Mouse (Mus musculus) forebrain, embryonic 11.5 days (tissue): ENCODE measurements around the gene Klhl2. TPM values are rescaled to one million over a fixed set of nuclear protein-coding genes. Genes with fewer than 3 reads are reported as not detected.

Source experiments
- ATAC-seq: fragments of 200-750 bp; cut with Nextera tagmentation; replicated peaks from 2 replicates; pipeline ENCODE4 v1.8.0; 2017; ENCODE audit warnings: moderate TSS enrichment; ENCODE audit not compliant: low FRiP score
- DNase-seq: peaks from one replicate; pipeline ENCODE4 v3.0.0-alpha.2; 2017; ENCODE audit warnings: low spot score
- H3K27ac ChIP-seq: fragments of 300-500 bp; sonication (generic); 2 replicates; pipeline ENCODE4 v1.5.1; 2014; ENCODE audit warnings: low read depth, low read length
- H3K27me3 ChIP-seq: fragments of 300-500 bp; sonication (generic); 2 replicates; pipeline ENCODE4 v1.6.1; 2014; ENCODE audit warnings: mild to moderate bottlenecking, low read length, mixed read lengths; ENCODE audit not compliant: control insufficient read depth, insufficient read depth
- H3K36me3 ChIP-seq: fragments of 300-500 bp; sonication (generic); 2 replicates; pipeline ENCODE4 v1.6.1; 2014; ENCODE audit warnings: mild to moderate bottlenecking, low read length, moderate library complexity, mixed read lengths; ENCODE audit not compliant: control insufficient read depth, insufficient read depth
- H3K4me1 ChIP-seq: fragments of 300-500 bp; sonication (generic); replicated peaks from 2 replicates; pipeline ENCODE4 v1.6.1; 2014; ENCODE audit warnings: low read length, mixed read lengths; ENCODE audit not compliant: control insufficient read depth, insufficient read depth
- H3K4me2 ChIP-seq: fragments of 300-500 bp; sonication (generic); 2 replicates; pipeline ENCODE4 v1.6.1; 2014; ENCODE audit warnings: low read depth, mild to moderate bottlenecking, low read length, moderate library complexity, mixed read lengths; ENCODE audit not compliant: severe bottlenecking
- H3K4me3 ChIP-seq: fragments of 300-500 bp; sonication (generic); 2 replicates; pipeline ENCODE4 v1.5.1; 2014; ENCODE audit warnings: low read depth, low read length
- H3K9ac ChIP-seq: fragments of 300-500 bp; sonication (generic); 2 replicates; pipeline ENCODE4 v1.6.1; 2014; ENCODE audit warnings: low read length
- H3K9me3 ChIP-seq: fragments of 300-500 bp; sonication (generic); 2 replicates; pipeline ENCODE4 v1.6.1; 2016; ENCODE audit warnings: low read length, mixed read lengths; ENCODE audit not compliant: control insufficient read depth
- WGBS: fragments of 180-500 bp; shearing (Covaris S2); extraction: QIAGEN DNeasy Blood & Tissue Kit; methylation state at CpG from one replicate; pipeline ENCODE4 v1.1.7; 2014; 5-methylcytosine and 5-hydroxymethylcytosine counted together
- polyA plus RNA-seq: library from polyadenylated mRNA; unstranded; fragments of >200 nt; fragmentation: Nextera tagmentation; extraction: Ambion mirVana; gene quantifications from 2 replicates; pipeline ENCODE4 v1.2.1, GENCODE M21; 2014

Klhl2 gene
- polyA plus RNA-seq, 1 experiment from 2014 or later, result 22.6 TPM

DNA sequence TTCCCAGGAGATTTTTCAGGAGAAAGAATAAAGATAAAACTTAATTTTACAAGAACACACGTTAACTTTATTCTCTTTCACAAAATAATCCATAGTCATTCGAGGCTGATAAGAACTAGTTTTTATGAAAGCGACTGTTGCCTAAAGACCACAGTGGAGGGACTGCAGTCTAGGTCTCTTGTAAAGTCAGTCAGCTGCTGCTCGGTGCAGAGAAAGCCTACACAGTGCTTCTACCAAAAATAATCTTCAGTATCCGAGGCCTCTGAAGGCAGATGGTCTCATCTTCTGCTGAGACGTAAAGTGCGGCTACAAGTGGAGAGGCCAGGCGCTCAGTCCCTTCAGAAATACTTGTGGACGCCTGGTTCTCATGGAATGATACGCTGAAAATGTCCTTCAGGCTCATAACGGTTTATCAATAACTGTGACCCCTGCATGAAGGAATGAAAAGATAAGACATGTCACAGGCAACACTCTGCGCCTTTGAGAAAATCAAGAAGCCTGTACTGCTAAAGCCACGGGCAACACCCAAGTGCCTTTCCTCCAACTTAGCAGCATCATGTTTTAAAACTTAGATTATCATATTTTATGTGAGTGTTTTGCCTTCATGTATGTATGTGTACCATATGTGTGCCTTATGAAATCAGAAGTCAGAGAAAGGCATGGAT is 109.1 kb downstream of the Klhl2 start:
- Histone ChIP-seq H3K9me3 (no peaks in the 10 kb centered on the region), H3K4me2 (no peak overlapping the region), H3K27me3 (no peaks in the 10 kb centered on the region), H3K9ac (no peak overlapping the region), H3K27ac (no peak overlapping the region), H3K4me3 (no peak overlapping the region), H3K4me1 (no peaks in the 10 kb centered on the region), H3K36me3 (no peaks in the 10 kb centered on the region)
- DNase-seq (no peak), ATAC-seq (no peak)
- WGBS, result 91% methylated on average over 13 of the region's 13 CpGs

DNA sequence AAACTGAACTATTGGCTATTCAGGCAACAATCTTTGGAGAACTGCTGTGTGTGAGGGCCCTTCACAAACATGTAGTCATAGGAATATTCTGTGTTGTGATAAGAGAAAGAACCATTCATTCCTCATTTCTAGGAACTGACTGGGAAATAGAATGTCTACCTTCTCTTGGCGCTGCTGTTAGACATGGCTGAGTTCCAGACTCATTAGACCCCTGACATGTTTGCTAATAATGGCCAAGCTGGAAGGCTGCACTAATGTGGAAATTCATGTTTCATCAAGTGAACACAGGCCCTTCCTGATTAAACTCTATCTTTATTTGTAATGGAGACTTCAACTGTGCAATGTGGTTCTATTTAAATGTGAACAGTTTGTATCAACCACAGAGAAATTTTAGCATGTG is 110.9 kb downstream of the Klhl2 start:
- Histone ChIP-seq H3K36me3 (no peaks in the 10 kb centered on the region), H3K4me2 (no peak overlapping the region), H3K9me3 (no peaks in the 10 kb centered on the region), H3K9ac (no peak overlapping the region), H3K4me3 (no peak overlapping the region), H3K27me3 (no peaks in the 10 kb centered on the region), H3K27ac (no peak overlapping the region), H3K4me1 (no peaks in the 10 kb centered on the region)
- 96% methylated on average over 1 of the region's 1 CpGs for WGBS
- ATAC-seq (no peak), DNase-seq (no peak)

DNA sequence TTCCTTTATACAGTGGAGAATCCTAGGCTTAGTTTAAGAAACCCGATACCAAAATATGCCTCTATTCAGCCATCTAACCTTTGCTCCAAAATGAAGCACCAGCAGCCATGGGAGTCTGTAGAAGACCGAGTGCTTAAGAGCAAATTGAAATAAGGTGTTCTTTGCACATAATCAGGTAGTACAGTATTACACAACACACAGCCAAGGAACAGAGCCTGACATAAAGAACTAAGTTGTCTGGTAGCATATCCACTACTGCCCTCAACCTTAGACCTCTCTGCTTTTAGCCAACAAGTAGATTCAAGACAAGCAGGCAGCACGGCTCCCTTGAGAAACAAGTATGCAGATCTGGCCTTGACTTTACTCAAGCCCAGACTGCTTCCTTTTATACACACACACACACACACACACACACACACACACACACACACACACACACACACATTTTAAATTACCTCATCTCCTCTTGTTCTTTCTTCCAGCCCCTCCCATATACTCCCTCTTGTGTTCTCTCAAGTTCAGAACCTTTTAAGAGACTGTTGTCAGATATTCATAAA is 113.0 kb downstream of the Klhl2 start:
- Histone ChIP-seq H3K4me1 (0 out of 2 replicates have a peak, but pooled peaks cover 2% of the 10 kb centered on the region), H3K36me3 (no peaks in the 10 kb centered on the region), H3K27ac (no peak overlapping the region), H3K27me3 (no peaks in the 10 kb centered on the region), H3K4me3 (no peak overlapping the region), H3K9me3 (no peaks in the 10 kb centered on the region), H3K4me2 (no peak overlapping the region), H3K9ac (no peak overlapping the region)
- DNase-seq (no peak), ATAC-seq (no peak)
- WGBS, result 85% methylated on average over 3 of the region's 3 CpGs

DNA sequence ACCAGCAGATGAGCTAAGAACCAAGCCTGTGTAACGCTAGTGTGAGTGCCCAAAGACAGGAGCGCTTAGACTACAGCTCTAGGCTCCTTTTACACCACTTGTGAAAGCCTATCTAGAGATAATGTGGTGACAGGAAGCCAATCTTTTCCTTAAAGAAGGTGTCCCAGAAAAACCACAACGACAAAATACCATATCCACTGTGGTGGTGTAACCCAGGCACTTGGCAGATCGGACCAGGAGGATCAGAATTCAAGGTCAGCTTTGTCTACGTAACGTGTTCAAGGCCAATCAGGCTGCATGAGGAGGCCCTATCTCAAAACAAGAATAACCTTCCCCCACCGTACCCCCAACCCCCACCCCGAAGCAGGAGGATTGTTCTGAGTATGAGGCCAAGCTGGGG is 114.7 kb downstream of the Klhl2 start:
- H3K4me2 ChIP-seq, result no peak overlapping the region
- no peak for DNase-seq
- H3K9ac ChIP-seq, result no peak overlapping the region
- H3K27me3 ChIP-seq, result no peaks in the 10 kb centered on the region
- ATAC-seq, result no peak
- H3K9me3 ChIP-seq, result no peaks in the 10 kb centered on the region
- WGBS, result 92% methylated on average over 8 of the region's 8 CpGs
- H3K27ac ChIP-seq, result no peak overlapping the region
- H3K4me1 ChIP-seq, result 0 out of 2 replicates have a peak, but pooled peaks cover 2% of the 10 kb centered on the region
- H3K4me3 ChIP-seq, result no peak overlapping the region
- peaks cover 6% of the 10 kb centered on the region; the same call in 1 of the 2 replicates for H3K36me3 ChIP-seq

DNA sequence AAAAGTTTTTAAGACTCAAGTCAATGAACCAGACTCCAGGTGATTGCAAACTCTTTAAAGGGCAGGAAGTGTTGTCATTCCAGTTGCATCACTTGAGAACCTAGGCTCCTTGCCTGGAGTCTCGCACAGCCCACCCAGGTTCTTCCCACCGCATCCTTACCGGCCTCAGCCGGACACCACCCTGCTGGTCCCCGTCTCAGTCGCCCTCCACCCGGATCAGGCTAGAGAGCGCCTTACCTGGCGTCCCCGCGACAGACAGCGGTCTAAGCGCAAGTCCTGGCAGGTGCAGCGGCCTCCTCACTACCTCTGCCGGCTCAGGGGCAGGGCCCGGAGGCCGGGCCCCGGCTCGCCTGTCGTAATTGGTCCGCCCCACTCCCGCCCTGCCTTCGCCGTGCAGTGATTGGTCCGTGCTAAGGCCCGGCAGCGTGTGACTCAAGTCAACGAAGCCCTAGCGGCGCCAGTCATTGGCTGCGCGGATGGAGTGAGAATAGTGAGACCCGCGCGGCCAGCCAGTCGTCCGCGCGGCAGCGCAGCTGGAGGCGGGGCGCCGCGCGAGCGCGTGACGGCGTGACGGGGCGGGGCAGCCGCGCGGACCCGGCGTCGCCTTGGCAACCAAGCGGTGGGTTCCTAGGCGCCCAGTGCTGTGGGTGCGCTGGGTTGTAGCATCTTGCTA is 116.4 kb downstream of the Klhl2 start, which contains the start of gene Msmo1:
Gene Msmo1 (minus strand): TSS at position 522 of the 673 bp plus-strand sequence.
- H3K4me2 ChIP-seq, result peak within 1 kb of the TSS; percentile 76
- under 1% methylated on average over 60 of the region's 60 CpGs for WGBS
- H3K27me3 ChIP-seq, result no peaks in the 10 kb centered on the region
- 0 out of 2 replicates have a peak, but pooled peaks cover 2% of the 10 kb centered on the region for H3K4me1 ChIP-seq
- peak; percentile 97 for DNase-seq
- ATAC-seq, result peak; percentile 100
- H3K4me3 ChIP-seq, result peak within 1 kb of the TSS; percentile 78
- peak within 1 kb of the TSS; percentile 76 for H3K9ac ChIP-seq
- peak within 1 kb of the TSS; percentile 18; the same call in 1 of the 2 replicates for H3K27ac ChIP-seq
- peaks cover 8% of the 10 kb centered on the region; the same call in 1 of the 2 replicates for H3K36me3 ChIP-seq
- no peaks in the 10 kb centered on the region for H3K9me3 ChIP-seq

DNA sequence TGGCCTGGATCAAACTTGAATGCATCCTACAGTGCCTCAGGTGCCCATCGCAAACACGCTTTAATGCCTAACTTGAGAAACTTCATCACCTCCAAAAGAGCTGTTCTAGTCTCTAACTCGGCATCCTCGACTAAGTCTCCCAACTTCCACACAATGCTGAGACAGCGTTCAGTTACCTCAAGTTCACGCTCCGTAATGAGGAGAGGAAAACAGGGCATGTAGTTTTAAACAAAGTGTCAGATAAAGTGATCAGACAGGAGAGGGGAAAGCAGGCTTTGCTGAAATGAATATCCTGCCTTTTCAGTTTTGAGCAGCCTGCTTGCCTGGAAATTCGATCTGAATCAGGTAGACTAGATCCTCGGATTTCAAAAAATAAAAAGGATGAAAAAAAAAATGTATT is 117.2 kb downstream of the Klhl2 start:
- 0 out of 2 replicates have a peak overlapping the region, but pooled peaks have one; percentile 18 for H3K27ac ChIP-seq
- H3K4me1 ChIP-seq, result 0 out of 2 replicates have a peak, but pooled peaks cover 2% of the 10 kb centered on the region
- H3K9me3 ChIP-seq, result no peaks in the 10 kb centered on the region
- H3K27me3 ChIP-seq, result no peaks in the 10 kb centered on the region
- H3K4me3 ChIP-seq, result peak overlapping the region; percentile 78
- 17% methylated on average over 9 of the region's 9 CpGs for WGBS
- H3K36me3 ChIP-seq, result peaks cover 9% of the 10 kb centered on the region; the same call in 1 of the 2 replicates
- DNase-seq (no peak), ATAC-seq (no peak)
- peak overlapping the region; percentile 76 for H3K9ac ChIP-seq
- peak overlapping the region; percentile 76 for H3K4me2 ChIP-seq

DNA sequence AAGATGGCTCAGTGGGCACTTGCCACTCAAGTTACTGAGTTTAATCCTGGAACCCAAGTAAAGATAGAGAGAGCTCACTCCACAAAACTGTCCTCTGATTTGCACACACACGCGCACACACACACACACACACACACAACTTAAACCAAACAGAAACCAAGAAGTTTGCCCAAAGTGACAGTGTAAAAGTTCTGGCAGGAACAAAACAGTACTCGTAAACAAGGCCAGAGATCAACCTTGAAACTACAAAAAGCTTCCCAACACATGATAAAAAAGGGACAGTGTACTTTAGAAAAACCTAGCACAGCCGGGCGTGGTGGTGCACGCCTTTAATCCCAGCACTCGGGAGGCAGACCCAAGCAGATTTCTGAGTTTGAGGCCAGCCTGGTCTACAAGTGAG is 121.7 kb downstream of the Klhl2 start:
- Histone ChIP-seq H3K27ac (no peak overlapping the region), H3K4me3 (no peak overlapping the region), H3K4me1 (0 out of 2 replicates have a peak, but pooled peaks cover 2% of the 10 kb centered on the region), H3K27me3 (no peaks in the 10 kb centered on the region), H3K36me3 (peaks cover 24% of the 10 kb centered on the region; the same call in 1 of the 2 replicates), H3K4me2 (no peak overlapping the region), H3K9ac (no peak overlapping the region), H3K9me3 (no peaks in the 10 kb centered on the region)
- ATAC-seq (no peak), DNase-seq (no peak)
- WGBS, result 95% methylated on average over 7 of the region's 7 CpGs

DNA sequence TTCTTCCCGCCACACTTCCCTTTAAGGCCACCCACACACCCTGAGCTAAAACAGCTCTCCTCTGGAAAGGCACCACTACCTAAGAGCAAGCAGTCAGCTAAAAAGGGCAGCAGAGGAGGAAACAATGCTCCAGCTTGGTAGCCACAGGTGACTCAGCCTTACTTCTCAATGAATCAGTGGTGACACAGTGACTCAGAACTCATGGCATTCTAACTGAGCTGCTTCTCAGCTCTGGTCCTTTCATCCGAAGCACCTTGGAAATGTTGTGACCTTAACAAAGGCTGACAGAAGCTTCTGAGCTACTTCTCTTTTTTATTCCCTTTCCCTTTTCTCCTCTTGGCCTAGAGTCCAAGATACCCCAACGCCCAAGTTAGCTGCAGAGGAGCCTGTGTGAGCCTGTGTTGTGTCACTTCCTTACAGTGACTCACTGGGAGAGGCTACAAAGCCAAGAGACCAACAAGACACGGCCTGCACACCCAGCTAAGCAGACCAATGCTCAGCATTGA is 123.6 kb downstream of the Klhl2 start:
- peaks cover 26% of the 10 kb centered on the region; the same call in 1 of the 2 replicates for H3K36me3 ChIP-seq
- H3K27me3 ChIP-seq, result no peaks in the 10 kb centered on the region
- H3K27ac ChIP-seq, result no peak overlapping the region
- no peaks in the 10 kb centered on the region for H3K4me1 ChIP-seq
- 86% methylated on average over 4 of the region's 4 CpGs for WGBS
- no peak overlapping the region for H3K9ac ChIP-seq
- no peaks in the 10 kb centered on the region for H3K9me3 ChIP-seq
- H3K4me3 ChIP-seq, result no peak overlapping the region
- DNase-seq (no peak), ATAC-seq (no peak)
- no peak overlapping the region for H3K4me2 ChIP-seq
